Mouse (Mus musculus): ENCODE data around the gene Snapc4. TPM values are rescaled to one million over a fixed set of nuclear protein-coding genes. Genes with fewer than 3 reads are reported as not detected.

Snapc4 gene
- polyA plus RNA-seq, 1 experiment from 2014 or later, result 17.9 TPM

DNA sequence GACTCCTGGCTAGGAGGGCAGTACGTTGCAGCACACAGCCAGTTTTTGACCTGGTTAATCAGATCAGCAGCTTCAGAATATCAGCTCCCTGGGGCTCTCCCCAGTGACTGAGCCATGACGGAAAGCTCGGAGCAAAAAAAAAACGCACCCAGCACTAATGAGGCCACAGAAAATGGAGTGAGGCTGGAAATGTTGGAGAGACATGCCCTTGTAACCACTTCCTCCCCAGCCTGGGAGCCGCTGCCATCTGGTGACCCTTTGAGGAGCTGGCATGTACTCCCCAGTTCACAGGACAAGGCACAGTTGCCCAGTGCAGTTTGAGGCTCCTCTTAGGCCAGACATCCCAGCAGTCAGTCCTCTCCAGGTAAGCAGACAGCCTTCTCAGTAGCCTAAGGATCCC, 29.6 kb upstream of the Snapc4 start:
- H3K36me3 ChIP-seq (replicated peaks; ENCODE audit: control insufficient read depth, insufficient read depth, low read depth, low read length), result peaks cover under 1% of the 10 kb centered on the region
- peaks cover 5% of the 10 kb centered on the region; the same call in 1 of the 2 replicates for H3K4me1 ChIP-seq (ENCODE audit: control insufficient read depth, insufficient read depth, low read length)
- H3K9me3 ChIP-seq (replicated peaks; ENCODE audit: control insufficient read depth, low read length), result no peaks in the 10 kb centered on the region
- H3K9ac ChIP-seq (replicated peaks; ENCODE audit: low read length), result no peak overlapping the region
- ATAC-seq (replicated peaks; ENCODE audit: insufficient number of reproducible peaks, low FRiP score, low TSS enrichment, low read depth) (no peak), DNase-seq (ENCODE audit: low spot score) (no peak)
- no peak overlapping the region for H3K4me2 ChIP-seq (ENCODE audit: low read depth, low read length)
- 77% methylated on average over 5 of the region's 5 CpGs for WGBS
- H3K27me3 ChIP-seq (ENCODE audit: control insufficient read depth, insufficient read depth, low read length), result no peaks in the 10 kb centered on the region
- no peak overlapping the region for H3K4me3 ChIP-seq (ENCODE audit: low read depth, low read length)
- no peak overlapping the region for H3K27ac ChIP-seq (replicated peaks; ENCODE audit: low read depth, low read length)

DNA sequence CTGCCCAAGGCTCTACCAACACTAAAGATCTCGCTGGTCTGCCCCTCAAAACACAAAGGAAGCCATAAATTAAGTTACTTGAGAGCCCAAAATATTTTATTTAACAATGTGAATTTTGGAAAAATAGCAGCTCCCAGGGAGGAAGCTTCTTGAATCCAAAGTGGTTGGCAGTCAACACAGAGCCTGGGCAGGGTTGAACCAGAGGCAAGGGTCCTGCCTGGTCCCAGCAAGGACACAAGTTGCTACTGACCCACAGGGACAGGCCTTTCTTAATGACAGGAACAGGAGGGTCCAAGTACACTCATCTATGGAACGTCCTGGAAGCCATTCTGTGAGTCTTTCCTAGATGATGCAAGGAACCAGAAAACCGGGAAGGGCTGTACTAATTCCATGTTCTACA, 28.9 kb upstream of the Snapc4 start:
- Histone ChIP-seq H3K36me3 (replicated peaks; ENCODE audit: control insufficient read depth, insufficient read depth, low read depth, low read length) (no peaks in the 10 kb centered on the region), H3K4me3 (ENCODE audit: low read depth, low read length) (peak overlapping the region; percentile 92), H3K9ac (replicated peaks; ENCODE audit: low read length) (no peak overlapping the region), H3K9me3 (replicated peaks; ENCODE audit: control insufficient read depth, low read length) (no peaks in the 10 kb centered on the region), H3K4me1 (ENCODE audit: control insufficient read depth, insufficient read depth, low read length) (peaks cover 5% of the 10 kb centered on the region; the same call in 1 of the 2 replicates), H3K4me2 (ENCODE audit: low read depth, low read length) (no peak overlapping the region), H3K27me3 (ENCODE audit: control insufficient read depth, insufficient read depth, low read length) (no peaks in the 10 kb centered on the region), H3K27ac (replicated peaks; ENCODE audit: low read depth, low read length) (no peak overlapping the region)
- no peak for DNase-seq (ENCODE audit: low spot score)
- ATAC-seq (replicated peaks; ENCODE audit: insufficient number of reproducible peaks, low FRiP score, low TSS enrichment, low read depth), result no peak
- 60% methylated on average over 3 of the region's 3 CpGs for WGBS

DNA sequence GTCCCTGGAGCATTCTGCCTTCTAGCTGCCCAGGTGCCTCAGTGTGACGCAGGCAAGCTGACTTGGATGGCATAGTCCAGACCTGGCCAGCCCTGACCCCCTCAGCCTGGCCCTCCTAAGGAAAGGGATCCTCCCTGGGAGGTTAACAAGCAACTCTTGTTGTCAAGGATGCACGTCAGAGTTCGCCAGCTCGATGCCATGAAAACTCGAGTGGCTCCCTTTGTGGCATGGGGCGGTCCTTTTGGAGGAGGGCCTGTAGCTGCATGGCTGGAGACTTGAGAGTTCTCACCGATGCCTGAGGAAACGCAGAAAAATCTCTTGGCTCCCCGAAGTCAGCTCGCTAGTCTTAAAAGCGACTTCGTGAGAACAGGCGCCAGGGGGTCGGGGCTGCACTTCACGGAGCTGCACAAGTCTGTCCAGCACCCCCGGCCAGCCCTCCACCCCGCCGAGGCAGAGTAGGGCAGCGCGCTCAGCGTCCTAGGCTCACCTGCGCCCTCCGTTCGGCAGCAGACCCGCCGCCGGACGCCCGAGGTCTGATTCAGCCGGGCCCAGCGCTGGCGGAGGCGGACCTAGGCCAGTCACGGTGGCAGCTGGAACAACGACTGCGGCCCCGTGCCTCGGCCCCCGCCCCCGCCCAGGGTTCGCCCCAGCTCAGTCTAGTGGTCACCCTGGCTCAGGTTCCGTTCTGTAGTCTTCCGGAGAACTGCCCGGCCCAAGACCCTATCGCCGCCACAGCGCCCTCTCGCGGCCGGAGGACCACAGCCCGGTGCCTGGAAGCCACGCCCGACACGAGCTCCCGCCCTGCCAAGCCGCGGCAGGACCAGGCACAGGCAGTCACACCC, 28.3 kb upstream of the Snapc4 start, which contains the start of gene Inpp5e:
TSS of gene Inpp5e (minus strand) at position 689 of the 842 bp plus-strand sequence.
- no peaks in the 10 kb centered on the region for H3K36me3 ChIP-seq (replicated peaks; ENCODE audit: control insufficient read depth, insufficient read depth, low read depth, low read length)
- H3K27ac ChIP-seq (replicated peaks; ENCODE audit: low read depth, low read length), result peak within 1 kb of the TSS; percentile 49; the same call in 1 of the 2 replicates
- H3K4me2 ChIP-seq (ENCODE audit: low read depth, low read length), result peak within 1 kb of the TSS; percentile 79
- DNase-seq (ENCODE audit: low spot score), result peak; percentile 95
- WGBS, result under 1% methylated on average over 55 of the region's 57 CpGs
- peaks cover 5% of the 10 kb centered on the region; the same call in 1 of the 2 replicates for H3K4me1 ChIP-seq (ENCODE audit: control insufficient read depth, insufficient read depth, low read length)
- peak; percentile 94 for ATAC-seq (replicated peaks; ENCODE audit: insufficient number of reproducible peaks, low FRiP score, low TSS enrichment, low read depth)
- no peaks in the 10 kb centered on the region for H3K27me3 ChIP-seq (ENCODE audit: control insufficient read depth, insufficient read depth, low read length)
- peak within 1 kb of the TSS; percentile 93 for H3K9ac ChIP-seq (replicated peaks; ENCODE audit: low read length)
- no peaks in the 10 kb centered on the region for H3K9me3 ChIP-seq (replicated peaks; ENCODE audit: control insufficient read depth, low read length)
- peak within 1 kb of the TSS; percentile 92 for H3K4me3 ChIP-seq (ENCODE audit: low read depth, low read length)

- H3K36me3 ChIP-seq (replicated peaks; ENCODE audit: control insufficient read depth, insufficient read depth, low read depth, low read length), result peaks cover 11% of the 10 kb centered on the region
- no peak for ATAC-seq (replicated peaks; ENCODE audit: insufficient number of reproducible peaks, low FRiP score, low TSS enrichment, low read depth)
Measured at GRCm38 (mm10) chr2:26403306-26403705, 22.9 kb upstream of the Snapc4 start.

GRCm38 (mm10) chr2:26402265-26402664, 21.8 kb upstream of the Snapc4 start:
- H3K4me1 ChIP-seq (ENCODE audit: control insufficient read depth, insufficient read depth, low read length), result no peaks in the 10 kb centered on the region
- H3K27me3 ChIP-seq (ENCODE audit: control insufficient read depth, insufficient read depth, low read length), result no peaks in the 10 kb centered on the region
- ATAC-seq (replicated peaks; ENCODE audit: insufficient number of reproducible peaks, low FRiP score, low TSS enrichment, low read depth), result no peak
- no peak overlapping the region for H3K9ac ChIP-seq (replicated peaks; ENCODE audit: low read length)
- H3K36me3 ChIP-seq (replicated peaks; ENCODE audit: control insufficient read depth, insufficient read depth, low read depth, low read length), result peaks cover 11% of the 10 kb centered on the region
- no peak overlapping the region for H3K4me3 ChIP-seq (ENCODE audit: low read depth, low read length)
- H3K4me2 ChIP-seq (ENCODE audit: low read depth, low read length), result no peak overlapping the region
- H3K27ac ChIP-seq (replicated peaks; ENCODE audit: low read depth, low read length), result no peak overlapping the region
- no peaks in the 10 kb centered on the region for H3K9me3 ChIP-seq (replicated peaks; ENCODE audit: control insufficient read depth, low read length)
- no peak for DNase-seq (ENCODE audit: low spot score)
- 76% methylated on average over 1 of the region's 1 CpGs for WGBS

More at GRCm38 (mm10) chr2:26403306-26403705, 22.9 kb upstream of the Snapc4 start:
- Histone ChIP-seq H3K9me3 (replicated peaks; ENCODE audit: control insufficient read depth, low read length) (no peaks in the 10 kb centered on the region), H3K9ac (replicated peaks; ENCODE audit: low read length) (no peak overlapping the region), H3K4me2 (ENCODE audit: low read depth, low read length) (no peak overlapping the region), H3K27me3 (ENCODE audit: control insufficient read depth, insufficient read depth, low read length) (no peaks in the 10 kb centered on the region), H3K27ac (replicated peaks; ENCODE audit: low read depth, low read length) (no peak overlapping the region), H3K4me3 (ENCODE audit: low read depth, low read length) (no peak overlapping the region), H3K4me1 (ENCODE audit: control insufficient read depth, insufficient read depth, low read length) (peaks cover 5% of the 10 kb centered on the region; the same call in 1 of the 2 replicates)
- no peak for DNase-seq (ENCODE audit: low spot score)
- 79% methylated on average over 8 of the region's 8 CpGs for whole genome bisulfite sequencing

DNA sequence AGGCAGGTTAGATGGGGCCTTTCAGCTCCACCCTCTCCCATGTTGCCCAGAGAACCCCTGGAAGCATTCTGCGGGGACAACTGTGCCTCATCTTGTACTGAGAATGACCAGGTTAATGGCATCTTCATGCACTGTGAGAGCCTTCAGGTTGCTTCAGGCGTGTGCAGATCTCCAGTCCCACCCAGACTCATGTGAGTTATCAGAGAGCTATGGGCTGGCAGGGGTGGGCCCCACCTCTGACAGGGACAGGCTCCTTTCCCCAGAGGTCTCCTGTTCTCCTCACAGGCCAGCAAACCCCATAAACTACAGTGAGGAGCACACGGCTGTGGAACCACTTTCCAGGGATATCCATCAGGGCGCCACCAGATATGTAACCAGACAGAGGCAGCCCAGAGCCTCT, 20.6 kb upstream of the Snapc4 start:
- H3K9ac ChIP-seq (replicated peaks; ENCODE audit: low read length), result no peak overlapping the region
- H3K36me3 ChIP-seq (replicated peaks; ENCODE audit: control insufficient read depth, insufficient read depth, low read depth, low read length), result peaks cover 19% of the 10 kb centered on the region
- ATAC-seq (replicated peaks; ENCODE audit: insufficient number of reproducible peaks, low FRiP score, low TSS enrichment, low read depth) (no peak), DNase-seq (ENCODE audit: low spot score) (no peak)
- no peaks in the 10 kb centered on the region for H3K27me3 ChIP-seq (ENCODE audit: control insufficient read depth, insufficient read depth, low read length)
- H3K4me2 ChIP-seq (ENCODE audit: low read depth, low read length), result no peak overlapping the region
- no peaks in the 10 kb centered on the region for H3K4me1 ChIP-seq (ENCODE audit: control insufficient read depth, insufficient read depth, low read length)
- H3K27ac ChIP-seq (replicated peaks; ENCODE audit: low read depth, low read length), result no peak overlapping the region
- no peak overlapping the region for H3K4me3 ChIP-seq (ENCODE audit: low read depth, low read length)
- no peaks in the 10 kb centered on the region for H3K9me3 ChIP-seq (replicated peaks; ENCODE audit: control insufficient read depth, low read length)
- 90% methylated on average over 4 of the region's 4 CpGs for WGBS

DNA sequence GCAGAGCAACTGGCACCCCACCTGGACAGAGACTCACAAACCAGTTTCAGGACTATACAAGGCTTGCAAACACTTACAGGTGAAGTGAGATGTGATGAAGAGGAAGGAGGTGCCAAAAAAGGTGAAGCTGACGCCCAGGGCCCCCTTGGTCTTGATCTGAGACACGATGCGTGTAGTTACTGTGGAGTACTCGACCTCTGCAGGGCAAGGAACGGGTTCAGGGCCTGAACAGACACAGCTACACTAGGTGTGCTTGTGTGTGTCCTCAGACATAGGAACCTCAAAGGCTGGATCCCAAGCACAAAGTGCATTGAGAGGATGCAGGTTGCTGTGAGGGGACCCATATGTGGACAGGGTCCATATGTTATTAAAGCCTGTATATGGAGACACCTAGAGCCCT, 19.8 kb upstream of the Snapc4 start:
- H3K4me2 ChIP-seq (ENCODE audit: low read depth, low read length), result no peak overlapping the region
- H3K9ac ChIP-seq (replicated peaks; ENCODE audit: low read length), result no peak overlapping the region
- H3K4me1 ChIP-seq (ENCODE audit: control insufficient read depth, insufficient read depth, low read length), result no peaks in the 10 kb centered on the region
- H3K27ac ChIP-seq (replicated peaks; ENCODE audit: low read depth, low read length), result no peak overlapping the region
- 88% methylated on average over 5 of the region's 5 CpGs for WGBS
- DNase-seq (ENCODE audit: low spot score), result no peak
- H3K4me3 ChIP-seq (ENCODE audit: low read depth, low read length), result no peak overlapping the region
- no peak for ATAC-seq (replicated peaks; ENCODE audit: insufficient number of reproducible peaks, low FRiP score, low TSS enrichment, low read depth)
- peaks cover 25% of the 10 kb centered on the region for H3K36me3 ChIP-seq (replicated peaks; ENCODE audit: control insufficient read depth, insufficient read depth, low read depth, low read length)
- H3K9me3 ChIP-seq (replicated peaks; ENCODE audit: control insufficient read depth, low read length), result no peaks in the 10 kb centered on the region
- no peaks in the 10 kb centered on the region for H3K27me3 ChIP-seq (ENCODE audit: control insufficient read depth, insufficient read depth, low read length)

DNA sequence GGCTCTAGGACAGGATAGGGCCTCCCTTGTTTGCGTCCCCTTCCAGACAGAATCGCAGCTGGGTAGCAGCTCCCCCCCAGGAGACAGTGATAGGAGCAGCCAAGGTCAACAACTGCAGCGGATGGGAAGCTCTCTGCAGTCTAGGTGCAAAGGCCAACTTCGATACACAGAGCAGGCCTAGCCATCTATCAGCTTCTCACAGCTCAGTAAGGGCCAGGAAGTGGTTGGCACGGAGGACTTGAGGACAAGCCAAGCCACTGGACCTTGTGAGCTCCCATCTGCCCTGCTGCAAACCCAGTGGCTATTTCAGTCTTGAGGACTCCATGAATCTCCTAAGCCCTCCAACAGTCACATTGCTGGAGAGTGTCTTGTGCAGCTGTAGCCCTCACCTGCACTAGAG, 19.2 kb upstream of the Snapc4 start:
- Histone ChIP-seq H3K27ac (replicated peaks; ENCODE audit: low read depth, low read length) (no peak overlapping the region), H3K4me1 (ENCODE audit: control insufficient read depth, insufficient read depth, low read length) (no peaks in the 10 kb centered on the region), H3K36me3 (replicated peaks; ENCODE audit: control insufficient read depth, insufficient read depth, low read depth, low read length) (peaks cover 31% of the 10 kb centered on the region), H3K4me2 (ENCODE audit: low read depth, low read length) (no peak overlapping the region), H3K9me3 (replicated peaks; ENCODE audit: control insufficient read depth, low read length) (no peaks in the 10 kb centered on the region), H3K9ac (replicated peaks; ENCODE audit: low read length) (no peak overlapping the region), H3K27me3 (ENCODE audit: control insufficient read depth, insufficient read depth, low read length) (no peaks in the 10 kb centered on the region), H3K4me3 (ENCODE audit: low read depth, low read length) (no peak overlapping the region)
- 90% methylated on average over 5 of the region's 5 CpGs for WGBS
- DNase-seq (ENCODE audit: low spot score) (no peak), ATAC-seq (replicated peaks; ENCODE audit: insufficient number of reproducible peaks, low FRiP score, low TSS enrichment, low read depth) (no peak)
